Mouse (Mus musculus): ENCODE results near the gene Rabggtb. TPM values are rescaled to one million over a fixed set of nuclear protein-coding genes. Genes with fewer than 3 reads are reported as not detected.
A peak's percentile ranks its signal among the peaks of the same experiment; 100 is the strongest.

The Rabggtb gene
- total RNA-seq, 2 experiments from 2014 or later, result 129 to 132 TPM

GRCm38 (mm10) chr3:153921147-153921910, 8.5 kb upstream of the Rabggtb start:
- peak; percentile 67 for ATAC-seq (replicated peaks; ENCODE audit: poor library complexity)

GRCm38 (mm10) chr3:153917200-153917599, 4.4 kb upstream of the Rabggtb start:
- no peak for ATAC-seq (replicated peaks; ENCODE audit: poor library complexity)

GRCm38 (mm10) chr3:153913510-153914243, 868 bp upstream of the Rabggtb start:
- ATAC-seq (replicated peaks; ENCODE audit: poor library complexity), result peak; percentile 11

- no peak for ATAC-seq (replicated peaks; ENCODE audit: poor library complexity)
Measured at GRCm38 (mm10) chr3:153911882-153912440, 848 bp downstream of the Rabggtb start.

GRCm38 (mm10) chr3:153911197-153911881, 1.5 kb downstream of the Rabggtb start:
- no peak for ATAC-seq (replicated peaks; ENCODE audit: poor library complexity)

GRCm38 (mm10) chr3:153910489-153910888, 2.3 kb downstream of the Rabggtb start:
- ATAC-seq (replicated peaks; ENCODE audit: poor library complexity), result no peak

GRCm38 (mm10) chr3:153908919-153909318, 3.9 kb downstream of the Rabggtb start:
- ATAC-seq (replicated peaks; ENCODE audit: poor library complexity), result no peak

GRCm38 (mm10) chr3:153906136-153906871, 6.5 kb downstream of the Rabggtb start, which contains the start of gene Msh4:
Gene Msh4, minus strand, starts transcription at chr3:153906138.
- peak; percentile 2 for ATAC-seq (replicated peaks; ENCODE audit: poor library complexity)

- peak; percentile 4 for ATAC-seq (replicated peaks; ENCODE audit: poor library complexity)
Measured at GRCm38 (mm10) chr3:153905251-153906135, 7.3 kb downstream of the Rabggtb start.

GRCm38 (mm10) chr3:153904586-153904985, 8.2 kb downstream of the Rabggtb start:
- peak; percentile 70 for ATAC-seq (replicated peaks; ENCODE audit: poor library complexity)

GRCm38 (mm10) chr3:153902595-153902994, 10.2 kb downstream of the Rabggtb start:
- ATAC-seq (replicated peaks; ENCODE audit: poor library complexity), result no peak

GRCm38 (mm10) chr3:153901904-153902303, 10.9 kb downstream of the Rabggtb start:
- ATAC-seq (replicated peaks; ENCODE audit: poor library complexity), result no peak

- peak; percentile 40 for ATAC-seq (replicated peaks; ENCODE audit: poor library complexity)
Measured at GRCm38 (mm10) chr3:153897216-153897615, 15.6 kb downstream of the Rabggtb start.

- peak; percentile 95 for ATAC-seq (replicated peaks; ENCODE audit: poor library complexity)
Measured at GRCm38 (mm10) chr3:153895454-153895853, 17.4 kb downstream of the Rabggtb start.

GRCm38 (mm10) chr3:153889188-153889781, 23.5 kb downstream of the Rabggtb start:
- ATAC-seq (replicated peaks; ENCODE audit: poor library complexity), result peak; percentile 69

GRCm38 (mm10) chr3:153888141-153888540, 24.7 kb downstream of the Rabggtb start:
- peak; percentile 72 for ATAC-seq (replicated peaks; ENCODE audit: poor library complexity)

GRCm38 (mm10) chr3:153886296-153886695, 26.5 kb downstream of the Rabggtb start:
- ATAC-seq (replicated peaks; ENCODE audit: poor library complexity), result peak; percentile 59

- ATAC-seq (replicated peaks; ENCODE audit: poor library complexity), result no peak
Measured at GRCm38 (mm10) chr3:153871396-153871795, 41.4 kb downstream of the Rabggtb start.
